In the genomic region with DNA sequence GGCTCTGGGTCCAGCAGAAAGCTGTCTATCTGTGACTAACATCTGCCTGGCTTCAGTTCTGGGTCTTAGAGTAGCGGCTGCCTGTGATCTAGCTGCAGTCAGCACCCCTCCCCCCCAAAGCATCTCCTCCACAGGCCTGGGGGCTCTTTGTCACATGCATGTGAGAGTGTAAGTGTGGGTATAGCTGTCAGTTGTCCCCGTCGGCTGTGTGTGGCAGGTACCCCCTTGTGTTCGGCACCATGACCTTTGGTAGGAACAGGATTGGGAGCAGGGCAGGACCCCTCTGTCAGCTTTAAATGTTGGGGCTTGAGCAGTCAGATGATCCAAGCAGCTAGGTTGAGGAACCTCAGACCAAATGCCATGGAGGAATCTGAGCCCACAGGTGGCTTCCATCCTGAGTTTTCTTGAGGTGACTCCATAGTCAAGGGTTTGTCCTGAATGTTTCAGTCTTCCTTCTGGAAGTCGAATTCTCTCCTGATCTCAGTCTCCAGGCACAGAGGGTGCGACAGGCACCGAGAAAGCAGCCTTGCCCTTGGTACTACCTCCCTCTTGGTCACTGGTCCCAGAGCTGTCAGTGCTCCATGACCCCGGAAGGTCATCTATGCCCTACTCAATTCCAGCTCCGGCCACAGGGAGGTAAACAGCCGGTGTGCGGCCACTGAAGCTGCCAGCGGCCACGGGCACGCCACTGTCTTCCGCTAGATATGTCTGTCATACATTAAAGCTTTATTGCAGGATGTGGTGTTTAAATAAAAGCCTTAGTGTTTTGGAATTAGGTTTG, we compare ENCODE assay signal across 35 mouse cellular contexts. TPM values are rescaled to one million over a fixed set of nuclear protein-coding genes. Genes with fewer than 3 reads are reported as not detected.
DNase-seq lines count a peak whose midpoint lies in the region; ATAC-seq and TF ChIP-seq lines count a peak whose summit lies in the region.
"Had no signal": no experiment of that assay in that cellular context is flagged by ENCODE, and none has a peak within 500 bp of the region (broad histone marks: within the 10 kb centered on the region; RNA-seq: fewer than 3 reads in every experiment).

No protein-coding gene starts in this region.

- peaks cover 25% of the 10 kb centered on the region for H3K27me3 ChIP-seq in heart, embryonic 10.5 days (ENCODE audit: insufficient read depth, poor library complexity, severe bottlenecking)
- peaks cover 29% of the 10 kb centered on the region for H3K27me3 ChIP-seq in heart, embryonic 13.5 days (replicated peaks)
- H3K27me3 ChIP-seq in heart, embryonic 15.5 days = peaks cover 9% of the 10 kb centered on the region; the same call in 1 of the 2 replicates
- peaks cover 6% of the 10 kb centered on the region for H3K27me3 ChIP-seq in myocyte (ENCODE audit: control insufficient read depth, insufficient read depth, insufficient read length)
- peaks cover 16% of the 10 kb centered on the region for H3K27me3 ChIP-seq in forebrain, embryonic 14.5 days (replicated peaks; ENCODE audit: control insufficient read depth, insufficient read depth, low read length)

- DNase-seq in heart, embryonic 10.5 days (ENCODE audit: low spot score) = no peak
- DNase-seq in heart, adult 8-10 months (ENCODE audit: low spot score) = no peak
- DNase-seq in forebrain, embryonic 14.5 days (ENCODE audit: low spot score) = no peak
- DNase-seq in spleen, postnatal 36 days (ENCODE audit: low spot score in 2 of 2) = no peak
- DNase-seq: adrenal gland, adult 2 months; B cell, adult 2 months; cerebellum, adult 8-10 months; cerebellum, postnatal 25 days; gastrocnemius, postnatal 36 days; kidney, postnatal 14 days; lung, postnatal 4 days; retina, postnatal 1 day; right cerebral cortex, postnatal 14 days; spleen, adult 18-20 months; thymus, adult 18-20 months; thymus, postnatal 25 days had no signal

- H3K79me2 ChIP-seq in myocyte (ENCODE audit: control insufficient read depth, insufficient read depth) = peaks cover 3% of the 10 kb centered on the region

- ATAC-seq in heart, embryonic 13.5 days (ENCODE audit: extremely low read depth, insufficient number of reproducible peaks, low FRiP score, low TSS enrichment) = no peak
- ATAC-seq in heart, embryonic 15.5 days (replicated peaks; ENCODE audit: insufficient number of reproducible peaks, insufficient read depth, low FRiP score, low read depth) = no peak
- no peak for ATAC-seq in forebrain, embryonic 14.5 days
- ATAC-seq: activated CD4-positive, CD25-positive, alpha-beta regulatory T cell, adult 4 months; forebrain, embryonic 15.5 days; intestine, postnatal 0 days; midbrain, embryonic 13.5 days had no signal

- peak overlapping the region; percentile 88 for H3K4me2 ChIP-seq in heart, embryonic 13.5 days
- H3K4me2 ChIP-seq in heart, embryonic 15.5 days = peak overlapping the region; percentile 71
- peak overlapping the region; percentile 66 for H3K4me2 ChIP-seq in myocyte (ENCODE audit: low read depth)
- H3K4me2 ChIP-seq in forebrain, embryonic 14.5 days (ENCODE audit: low read length) = no peak overlapping the region
- H3K4me2 ChIP-seq: forebrain, embryonic 15.5 days; hindbrain, embryonic 14.5 days; limb, embryonic 12.5 days; midbrain, embryonic 13.5 days; neural tube, embryonic 15.5 days had no signal

- H3ac ChIP-seq in myocyte (ENCODE audit: control insufficient read depth, insufficient read length) = no peak overlapping the region

- peak overlapping the region; percentile 83 for H3K4me3 ChIP-seq in heart, embryonic 10.5 days
- H3K4me3 ChIP-seq in heart, embryonic 13.5 days = peak overlapping the region; percentile 85
- H3K4me3 ChIP-seq in heart, embryonic 15.5 days = peak overlapping the region; percentile 73
- H3K4me3 ChIP-seq in myocyte = peak overlapping the region; percentile 59
- H3K4me3 ChIP-seq in forebrain, embryonic 14.5 days (ENCODE audit: low read depth, low read length) = no peak overlapping the region
- H3K4me3 ChIP-seq: forebrain, embryonic 15.5 days; left cerebral cortex, adult 2 months; limb, embryonic 12.5 days; megakaryocyte, embryonic 14.5 days; midbrain, embryonic 13.5 days; neural tube, embryonic 15.5 days had no signal

- peaks cover 48% of the 10 kb centered on the region for H3K36me3 ChIP-seq in heart, embryonic 10.5 days
- peaks cover 47% of the 10 kb centered on the region for H3K36me3 ChIP-seq in heart, embryonic 13.5 days
- H3K36me3 ChIP-seq in heart, embryonic 15.5 days = no peaks in the 10 kb centered on the region
- H3K36me3 ChIP-seq in myocyte (ENCODE audit: control insufficient read depth, insufficient read depth) = no peaks in the 10 kb centered on the region
- no peaks in the 10 kb centered on the region for H3K36me3 ChIP-seq in forebrain, embryonic 14.5 days (ENCODE audit: control insufficient read depth, insufficient read depth, low read length)
- H3K36me3 ChIP-seq: forebrain, embryonic 15.5 days; limb, embryonic 12.5 days; midbrain, embryonic 13.5 days; neural tube, embryonic 15.5 days had no signal

- WGBS in heart, embryonic 10.5 days = 56% methylated on average over 15 of the region's 15 CpGs
- WGBS in heart, embryonic 13.5 days = 34% methylated on average over 15 of the region's 15 CpGs
- WGBS in heart, embryonic 15.5 days = 34% methylated on average over 15 of the region's 15 CpGs
- WGBS in forebrain, embryonic 14.5 days = 89% methylated on average over 15 of the region's 15 CpGs

- peaks cover 68% of the 10 kb centered on the region for H3K4me1 ChIP-seq in heart, embryonic 10.5 days
- H3K4me1 ChIP-seq in heart, embryonic 13.5 days = peaks cover 52% of the 10 kb centered on the region
- peaks cover 40% of the 10 kb centered on the region for H3K4me1 ChIP-seq in heart, embryonic 15.5 days (replicated peaks)
- H3K4me1 ChIP-seq in forebrain, embryonic 14.5 days (ENCODE audit: control insufficient read depth, insufficient read depth, low read length) = no peaks in the 10 kb centered on the region
- H3K4me1 ChIP-seq: megakaryocyte, embryonic 14.5 days had no signal

- TF ChIP-seq POLR2A in myocyte (IDR thresholded peaks at IDR 0.05; ENCODE audit: insufficient read length, low read depth) = peak; percentile 49

- H3K9ac ChIP-seq in heart, embryonic 13.5 days = peak overlapping the region; percentile 99
- peak overlapping the region; percentile 92 for H3K9ac ChIP-seq in heart, embryonic 15.5 days
- H3K9ac ChIP-seq in forebrain, embryonic 14.5 days (ENCODE audit: low read length) = no peak overlapping the region
- H3K9ac ChIP-seq: forebrain, embryonic 15.5 days; hindbrain, embryonic 14.5 days; limb, embryonic 12.5 days; midbrain, embryonic 13.5 days; neural tube, embryonic 15.5 days had no signal

- no peaks in the 10 kb centered on the region for H3K9me3 ChIP-seq in heart, embryonic 10.5 days
- no peaks in the 10 kb centered on the region for H3K9me3 ChIP-seq in heart, embryonic 13.5 days
- no peaks in the 10 kb centered on the region for H3K9me3 ChIP-seq in heart, embryonic 15.5 days (replicated peaks)
- H3K9me3 ChIP-seq in forebrain, embryonic 14.5 days (replicated peaks; ENCODE audit: control insufficient read depth, low read length) = no peaks in the 10 kb centered on the region
- H3K9me3 ChIP-seq: forebrain, embryonic 15.5 days; limb, embryonic 12.5 days; megakaryocyte, embryonic 14.5 days; midbrain, embryonic 13.5 days; neural tube, embryonic 15.5 days had no signal

- peak overlapping the region; percentile 96 for H3K27ac ChIP-seq in heart, embryonic 10.5 days
- H3K27ac ChIP-seq in heart, embryonic 13.5 days (replicated peaks) = peak overlapping the region; percentile 98
- peak overlapping the region; percentile 97 for H3K27ac ChIP-seq in heart, embryonic 15.5 days
- no peak overlapping the region for H3K27ac ChIP-seq in forebrain, embryonic 14.5 days (ENCODE audit: low read depth, low read length)
- H3K27ac ChIP-seq: forebrain, embryonic 15.5 days; hindbrain, embryonic 14.5 days; left cerebral cortex, adult 2 months; limb, embryonic 12.5 days; midbrain, embryonic 13.5 days; neural tube, embryonic 15.5 days; stomach, postnatal 0 days had no signal

TF ChIP-seq in myocyte, 11 proteins besides CTCF, POLR2A, EP300 and RAD21:
- TF ChIP-seq POLR2AphosphoS2 (IDR thresholded peaks at IDR 0.05; ENCODE audit: insufficient read length, low read depth) (peak; percentile 89), MYOD1 (IDR thresholded peaks at IDR 0.05; ENCODE audit: control insufficient read depth in 1 of 3, insufficient read length in 2 of 3, low read depth in 2 of 3) (peak in 1 of 3 experiments; percentile 4), MYOG (IDR thresholded peaks at IDR 0.05; ENCODE audit: control insufficient read depth in 1 of 3, insufficient read depth in 1 of 3, insufficient read length in 2 of 3, low read depth in 2 of 3) (no peak), USF1 (IDR thresholded peaks at IDR 0.05; ENCODE audit: low read depth) (no peak)

RNA-seq across cellular contexts. Expression of gene Gata5, which starts 55.9 kb away (rescaled TPM):
- polyA plus RNA-seq in heart, embryonic 10.5 days (2016; fragmentation: Nextera tagmentation; extraction: Ambion mirVana) = 34.7 and 41.3 TPM in 2 replicates
- total RNA-seq in heart, adult 8-10 months (2022) = 1 to 10 TPM in 1 of 4 experiments, under 1 TPM in 3; 0.68 to 1.2 (median 0.80) TPM
- polyA plus RNA-seq in heart, embryonic 13.5 days (2015; fragmentation: Nextera tagmentation; extraction: Ambion mirVana) = 11.8 and 14.7 TPM in 2 replicates
- polyA plus RNA-seq in heart, embryonic 15.5 days (2015; fragmentation: Nextera tagmentation; extraction: Ambion mirVana) = 5.3 and 7.9 TPM in 2 replicates
- polyA plus RNA-seq in myocyte (2012; fragmentation: generic; extraction: Trizol) = not detected
- polyA plus RNA-seq in forebrain, embryonic 14.5 days (2014; fragmentation: Nextera tagmentation; extraction: Ambion mirVana) = not detected in 2 replicates
- total RNA-seq: gastrocnemius, adult 18-20 months; gastrocnemius, postnatal 36 days; hematopoietic stem cell, adult 5-6 weeks; layer of hippocampus, postnatal 14 days; left cerebral cortex, adult 2 months; left cerebral cortex, postnatal 25 days; monocyte, adult 5-6 weeks had no signal
- polyA plus RNA-seq: activated CD4-positive, CD25-positive, alpha-beta regulatory T cell, adult 4 months; forebrain, embryonic 15.5 days; frontal cortex, adult 2 months; midbrain, embryonic 13.5 days had no signal
